Mouse (Mus musculus) MEL (cell line): ENCODE data around the gene Il21.

Source experiments
- EP300 ChIP-seq, 2 experiments: IDR thresholded peaks; 2 replicates each; pipeline ENCODE4 v1.6.1; 2011; ENCODE audit warnings: improper control_type of control experiment in 2 of 2, low read length in 2 of 2, low read depth in 1 of 2, mild to moderate bottlenecking in 1 of 2
- MAX ChIP-seq: IDR thresholded peaks from 2 replicates; pipeline ENCODE4 v1.6.1; 2011; ENCODE audit warnings: low read length, improper control_type of control experiment
- POLR2A ChIP-seq, 2 experiments: IDR thresholded peaks; 2 replicates each; pipeline ENCODE4 v1.6.1; 2011 to 2012; ENCODE audit warnings: low read length in 2 of 2, mild to moderate bottlenecking in 2 of 2, control low read depth in 1 of 2, improper control_type of control experiment in 1 of 2, low read depth in 1 of 2, moderate library complexity in 1 of 2; ENCODE audit not compliant: control insufficient read depth in 1 of 2, insufficient read depth in 1 of 2, poor library complexity in 1 of 2
- TCF12 ChIP-seq: IDR thresholded peaks from 2 replicates; pipeline ENCODE4 v1.6.1; 2014; ENCODE audit warnings: low read depth, mild to moderate bottlenecking, inconsistent platforms, low read length, improper control_type of control experiment, moderate library complexity

DNA sequence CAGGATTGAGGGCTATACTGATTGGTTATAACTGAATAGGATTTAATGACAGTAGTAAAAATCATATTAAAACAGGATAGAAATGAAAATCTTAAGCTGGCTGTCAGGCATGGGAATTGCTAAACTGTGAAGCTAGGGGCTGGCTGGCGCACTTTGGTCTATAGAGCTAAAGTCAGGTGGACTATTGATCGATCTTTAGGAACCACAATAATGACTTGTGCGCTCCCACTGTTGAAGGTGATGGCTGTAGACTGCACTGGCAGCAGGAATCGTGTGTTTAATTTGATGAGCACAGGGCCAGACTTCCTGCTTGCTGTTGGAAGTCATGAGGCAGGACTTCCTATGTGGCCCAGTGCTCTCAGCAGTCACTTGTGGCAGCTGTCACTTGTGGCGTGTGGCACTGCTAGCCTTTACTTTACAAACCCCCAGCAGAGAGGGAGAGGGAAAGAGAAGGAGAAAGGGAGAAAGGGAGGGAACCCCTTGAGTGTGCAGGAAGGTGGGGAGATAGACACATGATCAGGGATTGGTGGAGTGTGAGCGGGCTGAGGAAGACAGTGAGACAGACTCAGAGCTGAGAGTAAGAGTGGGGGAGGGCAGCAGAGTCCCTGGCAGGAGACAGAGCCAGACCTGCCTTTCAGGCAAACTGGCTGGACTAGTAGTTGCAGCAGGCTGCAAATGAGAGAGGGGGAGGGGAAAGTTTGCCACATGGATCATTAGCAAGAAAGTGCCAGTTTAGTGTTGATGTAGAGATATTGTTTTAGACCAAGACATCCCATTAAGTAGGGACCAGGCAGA lies 31.1 kb downstream of the Il21 start:
- TF ChIP-seq TCF12 (no peak), POLR2A (IDR thresholded peaks at IDR 0.05; ENCODE audit: control insufficient read depth in 1 of 2, insufficient read depth in 1 of 2, low read depth in 1 of 2, low read length in 2 of 2, poor library complexity in 1 of 2) (no peak), EP300 (IDR thresholded peaks at IDR 0.05; ENCODE audit: low read depth in 1 of 2, low read length in 2 of 2) (0 out of 4 replicates have a peak, but pooled peaks have one; percentile 14 to 26), MAX (0 out of 2 replicates have a peak, but pooled peaks have one; percentile 24)
